Mouse (Mus musculus): Measurements from ENCODE around the gene Ryr2.

The Ryr2 gene

GRCm38 (mm10) chr13:12096382-12096932, 10.3 kb downstream of the Ryr2 start:
- no peak for DNase-seq (ENCODE audit: extremely low read depth, low read depth, low spot score)

- DNase-seq (ENCODE audit: extremely low read depth, low read depth, low spot score): no peak
These were observed 12.2 kb downstream of the Ryr2 start for GRCm38 (mm10) chr13:12094569-12094968.

DNA sequence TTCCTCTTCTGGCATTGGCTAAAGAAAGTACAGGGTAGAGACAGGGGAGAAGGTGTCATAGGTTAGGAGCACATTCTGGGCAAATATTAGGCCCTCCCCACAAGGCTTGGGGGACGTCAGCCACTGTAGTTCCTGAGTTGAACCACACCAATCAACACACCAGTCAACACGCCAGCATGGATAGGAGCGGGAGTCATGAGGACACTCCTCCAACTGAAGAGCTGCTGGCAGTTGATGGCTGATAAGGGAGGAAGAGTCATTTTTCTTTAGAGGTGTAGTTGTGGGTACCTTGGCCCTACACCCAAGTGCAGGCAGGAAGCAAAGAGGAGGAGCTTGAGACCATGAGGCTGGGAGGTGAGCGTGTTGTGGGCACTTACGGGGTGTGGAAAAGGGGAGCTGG, 13.6 kb downstream of the Ryr2 start:
- no peak for DNase-seq (ENCODE audit: extremely low read depth, low read depth, low spot score)

DNA sequence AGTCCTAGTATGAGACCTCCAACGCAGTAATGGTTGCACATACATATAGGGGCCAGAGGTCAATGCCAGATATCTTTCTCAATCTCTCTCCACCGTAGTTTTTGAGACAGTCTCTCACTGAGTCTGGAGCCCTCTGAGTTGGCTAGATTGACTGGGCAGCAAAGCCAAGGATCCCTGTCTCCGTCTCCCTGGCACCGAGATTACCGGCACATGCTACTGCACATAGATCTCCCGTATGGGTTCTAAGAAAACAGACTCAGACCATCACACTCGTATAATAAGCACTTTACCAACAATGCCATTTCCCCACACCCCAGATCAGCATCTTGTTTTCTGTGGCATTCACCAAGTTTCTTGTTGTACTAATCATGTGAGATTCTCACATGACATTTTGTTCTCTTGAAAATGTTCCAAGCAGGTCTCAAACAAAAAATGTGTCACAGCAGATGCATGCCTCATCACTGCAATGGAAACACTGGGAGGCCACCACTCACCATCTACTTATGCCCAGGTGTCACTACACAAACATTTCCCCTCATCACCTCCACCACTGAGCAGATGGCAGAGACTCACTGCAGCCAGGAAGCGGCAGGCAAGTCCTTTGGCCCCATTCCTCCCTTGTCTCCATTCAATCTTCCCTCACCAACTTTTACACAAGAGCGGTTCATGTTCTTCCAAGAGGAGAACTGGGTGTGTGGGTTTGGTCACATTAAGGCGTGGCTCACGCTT, 14.2 kb downstream of the Ryr2 start:
- no peak for DNase-seq (ENCODE audit: extremely low read depth, low read depth, low spot score)

DNA sequence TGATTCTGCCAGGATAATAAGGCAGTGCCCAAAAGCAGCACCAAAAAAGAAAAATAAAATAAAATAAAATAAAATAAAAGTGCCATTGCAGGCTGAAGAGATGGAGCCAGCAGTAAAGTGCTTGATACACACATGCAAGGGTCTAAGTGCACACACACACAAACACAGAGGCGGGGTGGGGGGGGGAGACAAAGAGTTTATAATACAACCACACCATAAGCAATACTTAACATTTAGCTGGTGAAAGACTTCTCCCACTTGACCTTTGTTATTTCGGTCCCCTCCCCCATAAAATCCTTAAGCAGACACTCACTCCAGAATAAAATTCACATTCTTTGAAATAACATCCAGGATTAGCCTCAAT, 22.7 kb downstream of the Ryr2 start:
- DNase-seq (ENCODE audit: extremely low read depth, low read depth, low spot score): no peak

GRCm38 (mm10) chr13:12083443-12084111, 23.2 kb downstream of the Ryr2 start:
- DNase-seq (ENCODE audit: extremely low read depth, low read depth, low spot score): no peak

- DNase-seq (ENCODE audit: extremely low read depth, low read depth, low spot score): no peak
These were observed 26.2 kb downstream of the Ryr2 start for GRCm38 (mm10) chr13:12080590-12080989.

DNA sequence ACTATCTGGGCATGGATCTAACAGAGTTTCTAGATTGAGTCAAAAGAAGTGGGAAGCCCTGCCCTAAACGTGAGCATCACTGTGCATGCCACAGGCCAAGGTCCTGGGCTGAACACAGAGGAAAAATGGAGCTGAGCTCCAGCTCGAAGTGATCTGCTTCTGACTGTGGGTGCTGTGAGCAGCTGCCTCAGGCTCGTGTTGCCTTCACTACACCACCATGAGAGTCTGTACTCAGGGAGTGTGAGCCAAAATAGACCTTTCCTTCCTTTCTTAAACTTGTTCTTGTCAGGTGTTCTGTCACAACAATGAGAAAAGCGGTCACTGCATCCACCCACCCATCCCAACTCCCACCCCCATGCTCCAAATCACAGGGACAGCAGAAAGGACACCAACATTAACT, 27.2 kb downstream of the Ryr2 start:
- no peak for DNase-seq (ENCODE audit: extremely low read depth, low read depth, low spot score)

- no peak for DNase-seq (ENCODE audit: extremely low read depth, low read depth, low spot score)
These were observed 31.8 kb downstream of the Ryr2 start for GRCm38 (mm10) chr13:12074897-12075296.

- no peak for DNase-seq (ENCODE audit: extremely low read depth, low read depth, low spot score)
These were observed 34.2 kb downstream of the Ryr2 start for GRCm38 (mm10) chr13:12072571-12072970.

- no peak for DNase-seq (ENCODE audit: extremely low read depth, low read depth, low spot score)
These were observed 34.6 kb downstream of the Ryr2 start for GRCm38 (mm10) chr13:12072112-12072511.

- no peak for DNase-seq (ENCODE audit: extremely low read depth, low read depth, low spot score)
These were observed 36.3 kb downstream of the Ryr2 start for GRCm38 (mm10) chr13:12070157-12071129.

DNA sequence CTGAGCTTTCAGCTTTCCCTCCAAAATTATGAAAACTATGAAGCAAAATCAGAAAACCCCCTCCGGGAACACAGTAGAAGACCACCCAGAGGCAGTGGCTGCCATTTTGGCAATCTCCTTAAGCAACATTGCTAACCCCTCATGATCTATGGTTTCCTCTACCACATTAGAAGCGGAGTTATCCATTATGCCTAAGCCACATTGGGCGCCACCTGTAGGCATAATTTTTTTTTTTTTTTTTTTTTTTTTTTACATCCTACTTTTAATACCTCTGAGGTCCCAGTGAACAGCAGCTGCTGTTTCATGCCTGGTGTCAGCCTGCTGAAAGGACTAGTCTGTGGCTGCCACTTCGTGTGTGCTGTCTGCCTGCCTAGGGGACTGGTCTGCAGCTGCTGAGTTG, 42.2 kb downstream of the Ryr2 start:
- no peak for DNase-seq (ENCODE audit: extremely low read depth, low read depth, low spot score)

DNA sequence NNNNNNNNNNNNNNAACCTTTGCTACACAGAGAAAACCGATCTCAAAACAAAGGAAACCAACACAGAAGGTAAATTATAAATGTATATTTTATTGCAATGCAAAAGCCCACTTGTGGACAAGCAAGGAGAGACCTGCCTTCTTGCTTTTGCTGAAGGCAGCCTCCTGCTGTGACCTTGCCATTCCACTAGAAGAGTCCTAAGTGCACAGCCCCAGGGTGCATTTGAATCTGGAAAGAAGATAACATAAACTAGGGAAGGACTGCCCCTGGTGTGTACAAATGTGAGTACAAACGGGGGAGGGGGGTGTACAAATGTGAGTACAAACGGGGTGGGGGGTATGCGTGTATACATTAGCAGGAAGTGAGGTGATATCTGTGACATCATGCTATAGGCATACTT, 43.2 kb downstream of the Ryr2 start:
- DNase-seq (ENCODE audit: extremely low read depth, low read depth, low spot score): no peak

GRCm38 (mm10) chr13:12057357-12057771, 49.4 kb downstream of the Ryr2 start:
- DNase-seq (ENCODE audit: extremely low read depth, low read depth, low spot score): no peak

- no peak for DNase-seq (ENCODE audit: extremely low read depth, low read depth, low spot score)
These were observed 50.8 kb downstream of the Ryr2 start for GRCm38 (mm10) chr13:12055913-12056312.

GRCm38 (mm10) chr13:12053910-12054309, 52.8 kb downstream of the Ryr2 start:
- no peak for DNase-seq (ENCODE audit: extremely low read depth, low read depth, low spot score)

DNA sequence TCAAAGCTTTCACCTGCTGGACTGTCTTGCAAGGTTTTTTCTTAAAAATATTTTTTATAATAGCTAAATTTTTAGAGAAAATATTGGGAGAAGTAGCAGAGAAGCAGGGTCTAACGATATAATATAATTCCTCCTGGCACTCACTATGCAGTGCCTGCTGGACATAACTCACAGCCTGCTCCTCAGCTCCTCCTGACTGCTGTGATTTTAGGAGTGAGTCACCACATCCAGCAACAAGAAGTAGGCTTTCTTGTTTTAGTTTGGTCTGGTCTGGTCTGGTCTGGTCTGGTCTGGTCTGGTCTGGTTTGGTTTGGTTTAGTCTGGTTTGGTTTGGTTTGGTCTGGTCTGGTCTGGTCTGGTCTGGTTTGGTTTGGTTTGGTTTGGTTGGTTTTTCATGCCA, 55.9 kb downstream of the Ryr2 start:
- DNase-seq (ENCODE audit: extremely low read depth, low read depth, low spot score): no peak

GRCm38 (mm10) chr13:12047059-12047458, 59.7 kb downstream of the Ryr2 start:
- DNase-seq (ENCODE audit: extremely low read depth, low read depth, low spot score): no peak

DNA sequence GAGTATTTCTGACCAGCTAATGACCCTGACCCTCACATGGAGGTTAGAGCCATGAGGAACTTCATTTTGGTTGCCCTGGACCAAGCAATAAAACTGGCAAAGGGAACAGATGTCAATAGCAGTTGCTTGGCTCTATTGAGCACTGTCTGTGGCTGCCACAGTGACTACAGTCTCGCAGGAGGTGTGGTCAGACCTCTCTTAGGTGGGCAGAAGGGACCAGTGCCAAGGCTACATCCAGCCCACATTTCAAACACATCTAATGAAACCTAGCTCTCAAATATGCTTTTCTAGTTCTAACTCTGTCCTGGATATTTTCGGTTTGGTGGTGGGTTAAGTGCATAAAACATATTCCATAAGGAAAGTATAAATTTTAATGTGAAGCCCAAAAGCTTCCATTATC, 62.0 kb downstream of the Ryr2 start:
- DNase-seq (ENCODE audit: extremely low read depth, low read depth, low spot score): no peak

- DNase-seq (ENCODE audit: extremely low read depth, low read depth, low spot score): no peak
These were observed 63.8 kb downstream of the Ryr2 start for GRCm38 (mm10) chr13:12042891-12043491.

All from fat pad, adult 2 months (tissue).